Mouse (Mus musculus) cerebellum, adult 2 months (tissue): Measurements from ENCODE around the gene H1foo.

Source experiments
- CTCF ChIP-seq: fragments of 200-500 bp; IDR thresholded peaks from 2 replicates; pipeline ENCODE4 v1.5.1; 2011; ENCODE audit warnings: low read depth, mild to moderate bottlenecking, control low read depth, low read length, moderate library complexity, borderline replicate concordance; ENCODE audit not compliant: insufficient read depth
- POLR2A ChIP-seq: fragments of 200-500 bp; IDR thresholded peaks from 2 replicates; pipeline ENCODE4 v1.6.1; 2011; ENCODE audit warnings: low read length, control low read depth, borderline replicate concordance; ENCODE audit not compliant: insufficient read depth

- peak; percentile 40; the same call in 1 of the 2 replicates for TF ChIP-seq CTCF
- TF ChIP-seq POLR2A, result no peak
These were observed 51.6 kb downstream of the H1foo start for GRCm38 (mm10) chr6:115996171-115996851.
